Mouse (Mus musculus): ENCODE measurements at regions not wholly inside any gene's neighbourhood (a gene's known extent, or its start where the extent isn't known, plus 50 kb on each side); places are given as distances from the start of the nearest gene placed in this dataset.
"Not testable (repeated sequence)": the region's sequence is repeated elsewhere in the genome, so short reads cannot be mapped to it uniquely, and the experiment has no call there.

GRCm38 (mm10) chr7:83399668-83400067 is 185.1 kb upstream of the Tmc3 start:
- no peak for DNase-seq (ENCODE audit: low spot score in 2 of 2)

- DNase-seq (ENCODE audit: low spot score in 2 of 2), result no peak
These were observed 183.7 kb upstream of the Tmc3 start for GRCm38 (mm10) chr7:83401001-83401400.

GRCm38 (mm10) chr7:83412745-83413144 is 172.0 kb upstream of the Tmc3 start:
- DNase-seq (ENCODE audit: low spot score in 2 of 2), result not testable (repeated sequence)

- no peak for DNase-seq (ENCODE audit: low spot score in 2 of 2)
These were observed 154.7 kb upstream of the Tmc3 start for GRCm38 (mm10) chr7:83429929-83430556.

- no peak for DNase-seq (ENCODE audit: low spot score in 2 of 2)
These were observed 153.6 kb upstream of the Tmc3 start for GRCm38 (mm10) chr7:83431094-83431493.

- no peak for DNase-seq (ENCODE audit: low spot score in 2 of 2)
These were observed 151.9 kb upstream of the Tmc3 start for GRCm38 (mm10) chr7:83432843-83433242.

- no peak for DNase-seq (ENCODE audit: low spot score in 2 of 2)
These were observed 150.6 kb upstream of the Tmc3 start for GRCm38 (mm10) chr7:83433959-83434715.

- no peak for DNase-seq (ENCODE audit: low spot score in 2 of 2)
These were observed 146.0 kb upstream of the Tmc3 start for GRCm38 (mm10) chr7:83438538-83439393.

- no peak for DNase-seq (ENCODE audit: low spot score in 2 of 2)
These were observed 141.0 kb upstream of the Tmc3 start for GRCm38 (mm10) chr7:83443596-83444278.

GRCm38 (mm10) chr7:83444279-83444615 is 140.5 kb upstream of the Tmc3 start:
- no peak for DNase-seq (ENCODE audit: low spot score in 2 of 2)

GRCm38 (mm10) chr7:83445181-83445926 is 139.4 kb upstream of the Tmc3 start:
- no peak for DNase-seq (ENCODE audit: low spot score in 2 of 2)

GRCm38 (mm10) chr7:83450346-83450745 is 134.4 kb upstream of the Tmc3 start:
- DNase-seq (ENCODE audit: low spot score in 2 of 2), result no peak

GRCm38 (mm10) chr7:83452309-83452708 is 132.4 kb upstream of the Tmc3 start:
- DNase-seq (ENCODE audit: low spot score in 2 of 2), result no peak

GRCm38 (mm10) chr7:83459520-83459919 is 125.2 kb upstream of the Tmc3 start:
- no peak for DNase-seq (ENCODE audit: low spot score in 2 of 2)

GRCm38 (mm10) chr7:83467006-83467405 is 117.7 kb upstream of the Tmc3 start:
- no peak for DNase-seq (ENCODE audit: low spot score in 2 of 2)

GRCm38 (mm10) chr7:83469856-83470255 is 114.9 kb upstream of the Tmc3 start:
- not testable (repeated sequence) for DNase-seq (ENCODE audit: low spot score in 2 of 2)

- DNase-seq (ENCODE audit: low spot score in 2 of 2), result no peak
These were observed 113.6 kb upstream of the Tmc3 start for GRCm38 (mm10) chr7:83471111-83471510.

GRCm38 (mm10) chr7:83474471-83474870 is 110.3 kb upstream of the Tmc3 start:
- DNase-seq (ENCODE audit: low spot score in 2 of 2), result no peak

- DNase-seq (ENCODE audit: low spot score in 2 of 2), result no peak
These were observed 109.7 kb upstream of the Tmc3 start for GRCm38 (mm10) chr7:83474986-83475385.

GRCm38 (mm10) chr7:83475438-83476160 is 109.1 kb upstream of the Tmc3 start:
- no peak for DNase-seq (ENCODE audit: low spot score in 2 of 2)

- DNase-seq (ENCODE audit: low spot score in 2 of 2), result no peak
These were observed 108.6 kb upstream of the Tmc3 start for GRCm38 (mm10) chr7:83476161-83476495.

All from frontal cortex, postnatal 10 days (tissue).